Mouse (Mus musculus) layer of hippocampus, adult 2 months (tissue): ENCODE results near the gene Oaf. TPM values are rescaled to one million over a fixed set of nuclear protein-coding genes. Genes with fewer than 3 reads are reported as not detected.

Source experiments
- DNase-seq, 2 experiments: peaks; one replicate each; pipeline ENCODE4 v3.0.0; 2022; ENCODE audit warnings: low spot score in 2 of 2
- H3K27ac ChIP-seq: fragments of 200-600 bp; 2 replicates; pipeline ENCODE4 v1.8.1; 2022
- H3K4me3 ChIP-seq: fragments of 200-600 bp; 2 replicates; pipeline ENCODE4 v1.8.1; 2022; ENCODE audit warnings: mild to moderate bottlenecking
- CTCF ChIP-seq: fragments of 200-600 bp; conservative IDR thresholded peaks from 2 replicates; pipeline ENCODE4 v1.8.1; 2022; ENCODE audit warnings: antibody characterized with exemption, mild to moderate bottlenecking, moderate library complexity
- long read RNA-seq, 2 experiments: library from polyadenylated mRNA; stranded (forward); transcript quantifications; one replicate each; pipeline ENCODE4 v2.0.0; 2021; ENCODE audit warnings: borderline mapping rate in 2 of 2
- total RNA-seq, 2 experiments: library from RNA; stranded (reverse); gene quantifications; 2 replicates each; pipeline ENCODE4 v1.2.3; 2021

Gene Oaf
- 10 to 100 TPM; 18.6 to 19.5 TPM for total RNA-seq
- long read RNA-seq, experiment 1, transcript Oaf-201 (4 exons, 2,526 nt) = major isoform, 22 of 25 reads
- long read RNA-seq, experiment 1, partial matches to known transcripts = 0 of 25 reads
- long read RNA-seq, experiment 1, other reads (novel, unspliced or antisense) = 3 of 25 reads
- long read RNA-seq, experiment 2, transcript Oaf-201 (4 exons, 2,526 nt) = major isoform, 22 of 26 reads
- long read RNA-seq, experiment 2, partial matches to known transcripts = 2 of 26 reads
- long read RNA-seq, experiment 2, other reads (novel, unspliced or antisense) = 2 of 26 reads

- peak; percentile 59 to 77 for DNase-seq
- Histone ChIP-seq H3K27ac (peak within 1 kb of the TSS; percentile 72), H3K4me3 (peak within 1 kb of the TSS; percentile 58)
- TF ChIP-seq CTCF = no peak
Measured at GRCm38 (mm10) chr9:43239712-43240593, at the start of gene Oaf. Gene Oaf, minus strand, starts transcription at chr9:43239911.

GRCm38 (mm10) chr9:43286870-43287269 lies 47.2 kb upstream of the Oaf start:
- H3K4me3 ChIP-seq = no peak overlapping the region
- H3K27ac ChIP-seq = no peak overlapping the region
- DNase-seq = peak; percentile 32 to 80
- peak; percentile 99 for TF ChIP-seq CTCF

GRCm38 (mm10) chr9:43285281-43285680 lies 45.6 kb upstream of the Oaf start:
- TF ChIP-seq CTCF = no peak
- no peak for DNase-seq
- no peak overlapping the region for H3K27ac ChIP-seq
- H3K4me3 ChIP-seq = no peak overlapping the region

GRCm38 (mm10) chr9:43284284-43284683 lies 44.6 kb upstream of the Oaf start:
- Histone ChIP-seq H3K4me3 (no peak overlapping the region), H3K27ac (peak overlapping the region; percentile 59; the same call in 1 of the 2 replicates)
- peak; percentile 99 for TF ChIP-seq CTCF
- peak; percentile 79 to 92 for DNase-seq

- Histone ChIP-seq H3K4me3 (no peak overlapping the region), H3K27ac (peak overlapping the region; percentile 33; the same call in 1 of the 2 replicates)
- TF ChIP-seq CTCF = no peak
- DNase-seq = no peak
Measured at GRCm38 (mm10) chr9:43273735-43274134, 34.0 kb upstream of the Oaf start.

GRCm38 (mm10) chr9:43271761-43272518 lies 32.2 kb upstream of the Oaf start:
- no peak for TF ChIP-seq CTCF
- peak overlapping the region; percentile 92 for H3K27ac ChIP-seq
- DNase-seq = no peak
- H3K4me3 ChIP-seq = no peak overlapping the region; the same call in 1 of the 2 replicates

GRCm38 (mm10) chr9:43270723-43271252 lies 31.1 kb upstream of the Oaf start:
- Histone ChIP-seq H3K27ac (peak overlapping the region; percentile 92), H3K4me3 (peak overlapping the region; percentile 37)
- TF ChIP-seq CTCF = no peak

GRCm38 (mm10) chr9:43269166-43269565 lies 29.5 kb upstream of the Oaf start:
- peak; percentile 51 to 52 for DNase-seq
- Histone ChIP-seq H3K4me3 (no peak overlapping the region), H3K27ac (peak overlapping the region; percentile 81)
- no peak for TF ChIP-seq CTCF

More at GRCm38 (mm10) chr9:43270723-43271252, 31.1 kb upstream of the Oaf start:
- DNase-seq = peak; percentile 44 to 64

- no peak for DNase-seq
- H3K4me3 ChIP-seq = no peak overlapping the region
- TF ChIP-seq CTCF = peak; percentile 53
- H3K27ac ChIP-seq = peak overlapping the region; percentile 81; the same call in 1 of the 2 replicates
Measured at GRCm38 (mm10) chr9:43267357-43267756, 27.6 kb upstream of the Oaf start.

- Histone ChIP-seq H3K27ac (peak overlapping the region; percentile 81), H3K4me3 (peak overlapping the region; percentile 13; the same call in 1 of the 2 replicates)
- no peak for DNase-seq
- no peak for TF ChIP-seq CTCF
Measured at GRCm38 (mm10) chr9:43265194-43265593, 25.5 kb upstream of the Oaf start.

GRCm38 (mm10) chr9:43263946-43264451 lies 24.3 kb upstream of the Oaf start:
- H3K4me3 ChIP-seq = no peak overlapping the region
- TF ChIP-seq CTCF = no peak
- no peak for DNase-seq

GRCm38 (mm10) chr9:43262811-43263550 lies 23.3 kb upstream of the Oaf start:
- no peak for DNase-seq
- TF ChIP-seq CTCF = no peak
- H3K27ac ChIP-seq = no peak overlapping the region
- H3K4me3 ChIP-seq = no peak overlapping the region

More at GRCm38 (mm10) chr9:43263946-43264451, 24.3 kb upstream of the Oaf start:
- peak overlapping the region; percentile 72 for H3K27ac ChIP-seq
